Mouse (Mus musculus) hindbrain, embryonic 11.5 days (tissue): ENCODE data around the gene Itgb2. TPM values are rescaled to one million over a fixed set of nuclear protein-coding genes. Genes with fewer than 3 reads are reported as not detected.

Experiments
- ATAC-seq: fragments of 200-750 bp; cut with Nextera tagmentation; 2 replicates; pipeline ENCODE4 v1.8.0; 2017; ENCODE audit warnings: mild to moderate bottlenecking, moderate TSS enrichment, moderate library complexity; ENCODE audit not compliant: low FRiP score
- DNase-seq: peaks from one replicate; pipeline ENCODE4 v3.0.0-alpha.2; 2015; ENCODE audit warnings: low spot score
- H3K27ac ChIP-seq: fragments of 300-500 bp; sonication (generic); 2 replicates; pipeline ENCODE4 v1.5.1; 2014; ENCODE audit warnings: mild to moderate bottlenecking, low read depth, low read length
- H3K27me3 ChIP-seq: fragments of 300-500 bp; sonication (generic); 2 replicates; pipeline ENCODE4 v1.6.1; 2014; ENCODE audit warnings: mild to moderate bottlenecking, low read length, moderate library complexity, mixed read lengths; ENCODE audit not compliant: control insufficient read depth, insufficient read depth
- H3K36me3 ChIP-seq: fragments of 300-500 bp; sonication (generic); 2 replicates; pipeline ENCODE4 v1.6.1; 2014; ENCODE audit warnings: mild to moderate bottlenecking, low read length, moderate library complexity, mixed read lengths; ENCODE audit not compliant: control insufficient read depth, insufficient read depth
- H3K4me1 ChIP-seq: fragments of 300-500 bp; sonication (generic); replicated peaks from 2 replicates; pipeline ENCODE4 v1.6.1; 2014; ENCODE audit warnings: low read length, mixed read lengths; ENCODE audit not compliant: control insufficient read depth, insufficient read depth
- H3K4me2 ChIP-seq: fragments of 300-500 bp; sonication (generic); replicated peaks from 2 replicates; pipeline ENCODE4 v1.6.1; 2014; ENCODE audit warnings: mild to moderate bottlenecking, low read depth, low read length
- H3K4me3 ChIP-seq: fragments of 300-500 bp; sonication (generic); 2 replicates; pipeline ENCODE4 v1.5.1; 2014; ENCODE audit warnings: low read depth, low read length
- H3K9ac ChIP-seq: fragments of 300-500 bp; sonication (generic); 2 replicates; pipeline ENCODE4 v1.6.1; 2014; ENCODE audit warnings: low read depth, low read length
- H3K9me3 ChIP-seq: fragments of 300-500 bp; sonication (generic); 2 replicates; pipeline ENCODE4 v1.6.1; 2016; ENCODE audit warnings: low read length; ENCODE audit not compliant: control insufficient read depth
- WGBS: fragments of 180-500 bp; shearing (Covaris S2); extraction: QIAGEN DNeasy Blood & Tissue Kit; methylation state at CpG from one replicate; pipeline ENCODE4 v1.1.7; 2014; 5-methylcytosine and 5-hydroxymethylcytosine counted together
- polyA plus RNA-seq: library from polyadenylated mRNA; unstranded; fragments of >200 nt; fragmentation: Nextera tagmentation; extraction: Ambion mirVana; gene quantifications from 2 replicates; pipeline ENCODE4 v1.2.1, GENCODE M21; 2014

Itgb2 gene
- polyA plus RNA-seq, 1 experiment from 2014 or later: 1.2 TPM

DNA sequence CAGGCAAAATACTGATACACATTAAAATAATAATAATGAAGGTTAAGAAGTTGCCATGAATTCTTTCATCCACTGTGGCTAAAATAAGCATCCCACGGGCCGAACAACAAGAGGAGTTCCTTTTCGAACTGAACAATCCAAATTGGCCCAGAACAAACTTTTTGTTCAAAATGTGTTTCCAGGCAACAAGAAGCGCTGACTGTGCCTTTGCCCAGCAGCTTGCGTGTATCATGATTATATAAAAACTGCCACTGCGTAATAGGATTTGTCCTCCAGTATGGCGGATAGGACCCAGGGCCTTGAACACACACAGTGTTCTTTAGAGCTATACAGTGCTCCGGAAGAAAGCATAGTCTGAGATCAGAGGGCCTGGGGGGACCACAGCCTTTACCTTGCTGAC, 78.5 kb downstream of the Itgb2 start:
- H3K36me3 ChIP-seq: peaks cover 3% of the 10 kb centered on the region; the same call in 1 of the 2 replicates
- no peak overlapping the region for H3K9ac ChIP-seq
- no peak overlapping the region for H3K27ac ChIP-seq
- ATAC-seq (no peak), DNase-seq (no peak)
- WGBS: 95% methylated on average over 8 of the region's 8 CpGs
- no peaks in the 10 kb centered on the region for H3K9me3 ChIP-seq
- no peak overlapping the region for H3K4me2 ChIP-seq
- no peak overlapping the region for H3K4me3 ChIP-seq
- peaks cover 4% of the 10 kb centered on the region; the same call in 1 of the 2 replicates for H3K4me1 ChIP-seq
- H3K27me3 ChIP-seq: no peaks in the 10 kb centered on the region

DNA sequence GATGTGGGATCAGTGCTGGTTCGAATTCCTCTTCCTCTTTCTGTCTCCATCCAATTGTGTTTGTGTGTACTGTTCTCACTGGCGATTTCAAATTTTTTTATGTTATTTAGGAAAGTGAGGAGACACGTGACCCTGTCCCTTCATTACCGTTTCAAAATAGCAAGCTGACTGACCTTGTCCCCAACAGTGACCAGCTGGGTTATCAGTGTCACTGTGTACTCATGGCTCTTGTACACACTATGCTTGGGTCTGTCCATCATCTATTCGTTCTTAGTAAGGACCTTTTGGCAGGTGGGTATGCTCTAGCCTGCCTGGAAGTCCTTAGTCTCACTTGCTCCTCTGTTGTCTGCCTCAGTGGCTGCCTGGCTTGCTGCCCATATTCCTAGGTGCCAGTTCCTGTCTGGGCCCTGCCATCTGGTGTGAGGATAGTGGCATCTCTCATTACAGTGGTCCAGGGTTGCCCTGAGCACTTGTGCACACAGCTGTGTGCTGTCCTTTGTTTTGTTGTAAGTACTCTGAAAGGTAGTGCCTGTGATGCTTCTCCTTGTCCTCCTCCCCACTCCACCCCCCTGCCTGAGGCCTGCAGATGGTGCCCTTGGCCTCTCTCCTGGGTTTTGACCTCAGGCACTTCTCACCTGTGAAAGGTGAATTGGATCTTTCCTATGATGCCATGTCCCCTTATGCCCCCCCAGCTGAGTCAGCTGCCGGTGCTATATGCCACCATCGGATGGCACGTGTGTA, 80.3 kb downstream of the Itgb2 start:
- H3K36me3 ChIP-seq: peaks cover 3% of the 10 kb centered on the region; the same call in 1 of the 2 replicates
- H3K27ac ChIP-seq: no peak overlapping the region
- peaks cover 4% of the 10 kb centered on the region; the same call in 1 of the 2 replicates for H3K4me1 ChIP-seq
- H3K9me3 ChIP-seq: no peaks in the 10 kb centered on the region
- H3K4me2 ChIP-seq: no peak overlapping the region
- H3K27me3 ChIP-seq: no peaks in the 10 kb centered on the region
- WGBS: 94% methylated on average over 8 of the region's 8 CpGs
- H3K9ac ChIP-seq: no peak overlapping the region
- no peak overlapping the region for H3K4me3 ChIP-seq
- ATAC-seq: no peak
- no peak for DNase-seq

DNA sequence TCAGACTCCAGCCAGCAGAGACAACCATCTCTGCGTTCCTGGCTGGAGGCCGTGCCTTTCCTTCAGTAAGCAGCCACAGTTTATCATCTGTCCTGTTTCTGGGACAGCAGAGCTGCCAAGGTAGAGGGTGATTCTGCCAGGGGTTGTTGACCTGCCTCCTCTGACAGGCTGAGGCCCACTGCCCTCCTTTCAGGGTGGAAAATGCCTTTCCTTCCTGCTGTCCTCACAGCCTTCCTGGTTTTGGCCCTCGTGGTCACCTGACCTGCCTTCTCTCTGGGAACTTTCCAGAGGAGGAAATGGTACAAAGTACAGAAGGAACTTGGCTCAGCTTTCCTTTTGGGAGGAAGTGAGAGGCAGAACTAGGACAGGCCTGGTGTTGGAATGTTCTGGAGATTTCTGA, 83.4 kb downstream of the Itgb2 start:
- H3K27ac ChIP-seq: no peak overlapping the region
- H3K27me3 ChIP-seq: no peaks in the 10 kb centered on the region
- ATAC-seq (no peak), DNase-seq (no peak)
- WGBS: 92% methylated on average over 3 of the region's 3 CpGs
- no peak overlapping the region for H3K4me2 ChIP-seq
- H3K9me3 ChIP-seq: no peaks in the 10 kb centered on the region
- H3K36me3 ChIP-seq: peaks cover 6% of the 10 kb centered on the region
- H3K9ac ChIP-seq: no peak overlapping the region
- H3K4me1 ChIP-seq: no peaks in the 10 kb centered on the region
- H3K4me3 ChIP-seq: no peak overlapping the region

Other genes starting within 250 kb of the Itgb2 start
- gene Adarb1, start 112.0 kb upstream of the Itgb2 start, polyA plus RNA-seq: 5.2 and 6.3 TPM in 2 replicates
- 34.6 and 41.8 TPM in 2 replicates for gene Fam207a, start 14.5 kb upstream of the Itgb2 start, polyA plus RNA-seq
- gene Pttg1ip, start 51.5 kb downstream of the Itgb2 start, polyA plus RNA-seq: 73.1 and 79.3 TPM in 2 replicates
- 287 and 321 TPM in 2 replicates for gene Sumo3, start 75.8 kb downstream of the Itgb2 start, polyA plus RNA-seq
- 2.2 TPM in 1 of 2 replicates, not detected in the other for gene Gm49325, start 75.9 kb downstream of the Itgb2 start, polyA plus RNA-seq
- 40.5 and 50.0 TPM in 2 replicates for gene Ube2g2, start 92.0 kb downstream of the Itgb2 start, polyA plus RNA-seq
- gene Tspear, start 156.3 kb downstream of the Itgb2 start, polyA plus RNA-seq: 0.56 and 0.64 TPM in 2 replicates
- not detected in 2 replicates for gene Gm19402, start 160.5 kb downstream of the Itgb2 start, polyA plus RNA-seq
- gene Gm9508, start 167.0 kb downstream of the Itgb2 start, polyA plus RNA-seq: not detected in 2 replicates
- not detected in 2 replicates for gene Gm10272, start 176.4 kb downstream of the Itgb2 start, polyA plus RNA-seq
- gene Gm10024, start 181.2 kb downstream of the Itgb2 start, polyA plus RNA-seq: not detected in 2 replicates
- gene Gm10142, start 185.6 kb downstream of the Itgb2 start, polyA plus RNA-seq: not detected in 2 replicates
- not detected in 2 replicates for gene Krtap12-1, start 190.3 kb downstream of the Itgb2 start, polyA plus RNA-seq
- not detected in 2 replicates for gene Gm10100, start 196.2 kb downstream of the Itgb2 start, polyA plus RNA-seq
- gene Gm18596, start 212.4 kb downstream of the Itgb2 start, polyA plus RNA-seq: not detected in 2 replicates
- gene Gm9736, start 221.1 kb downstream of the Itgb2 start, polyA plus RNA-seq: not detected in 2 replicates
- gene Gm3233, start 229.4 kb downstream of the Itgb2 start, polyA plus RNA-seq: not detected in 2 replicates
- gene Gm3238, start 241.1 kb downstream of the Itgb2 start, polyA plus RNA-seq: not detected in 2 replicates
- gene Gm7138, start 246.7 kb downstream of the Itgb2 start, polyA plus RNA-seq: not detected in 2 replicates